Mouse (Mus musculus) frontal cortex, adult 2 months (tissue): ENCODE measurements around the gene Tk1. TPM values are rescaled to one million over a fixed set of nuclear protein-coding genes. Genes with fewer than 3 reads are reported as not detected.

ENCODE experiments used
- DNase-seq, 2 experiments: peaks; one replicate each; pipeline ENCODE4 v3.0.0; 2022; ENCODE audit warnings: low spot score in 1 of 2; ENCODE audit errors: extremely low spot score in 1 of 2
- polyA plus RNA-seq: library from polyadenylated mRNA; depleted of rRNA; stranded (reverse); fragments of >200 nt; gene quantifications from 2 replicates; pipeline ENCODE4 v1.2.3, GENCODE M21; 2012; rRNA removed

The Tk1 gene
- 1.5 and 1.6 TPM in 2 replicates for polyA plus RNA-seq

- peak in 1 of 2 experiments; percentile 62 for DNase-seq
Observed at GRCm38 (mm10) chr11:117825333-117826101, at the start of gene Tk1, which contains the start of gene Afmid. TSS of gene Tk1 (minus strand) at chr11:117826092. TSS of gene Afmid (plus strand) at chr11:117825924.

- no peak for DNase-seq
Observed at GRCm38 (mm10) chr11:117875681-117876080, 49.8 kb upstream of the Tk1 start.

- no peak for DNase-seq
Observed at GRCm38 (mm10) chr11:117874419-117874818, 48.5 kb upstream of the Tk1 start.

- DNase-seq = peak; percentile 72 to 90
Observed at GRCm38 (mm10) chr11:117872861-117873608, 47.1 kb upstream of the Tk1 start, which contains the start of gene Tha1. TSS of gene Tha1 (minus strand) at chr11:117873481.

GRCm38 (mm10) chr11:117871911-117872584 lies 46.2 kb upstream of the Tk1 start:
- DNase-seq = no peak

- DNase-seq = no peak
Observed at GRCm38 (mm10) chr11:117871376-117871775, 45.5 kb upstream of the Tk1 start.

- DNase-seq = peak; percentile 66 to 91
Observed at GRCm38 (mm10) chr11:117870688-117871365, 44.9 kb upstream of the Tk1 start.

GRCm38 (mm10) chr11:117865988-117866387 lies 40.1 kb upstream of the Tk1 start:
- DNase-seq = no peak

- no peak for DNase-seq
Observed at GRCm38 (mm10) chr11:117864805-117865204, 38.9 kb upstream of the Tk1 start.

GRCm38 (mm10) chr11:117863174-117863856 lies 37.4 kb upstream of the Tk1 start:
- DNase-seq = no peak

GRCm38 (mm10) chr11:117860601-117861000 lies 34.7 kb upstream of the Tk1 start, which contains the start of gene Tmem235:
TSS of gene Tmem235 (plus strand) at chr11:117860752.
- DNase-seq = no peak

GRCm38 (mm10) chr11:117858392-117858791 lies 32.5 kb upstream of the Tk1 start:
- DNase-seq = no peak

- DNase-seq = no peak
Observed at GRCm38 (mm10) chr11:117857462-117857861, 31.6 kb upstream of the Tk1 start.

- no peak for DNase-seq
Observed at GRCm38 (mm10) chr11:117855975-117856374, 30.1 kb upstream of the Tk1 start.

- DNase-seq = no peak
Observed at GRCm38 (mm10) chr11:117855360-117855759, 29.5 kb upstream of the Tk1 start.

- no peak for DNase-seq
Observed at GRCm38 (mm10) chr11:117854241-117854640, 28.3 kb upstream of the Tk1 start.

GRCm38 (mm10) chr11:117852875-117853274 lies 27.0 kb upstream of the Tk1 start:
- DNase-seq = no peak

GRCm38 (mm10) chr11:117848985-117849671 lies 23.2 kb upstream of the Tk1 start, which contains the start of gene Birc5:
TSS of gene Birc5 (plus strand) at chr11:117849251.
- DNase-seq = peak; percentile 86 to 96
